Mouse (Mus musculus) cortical plate, adult 2 months (tissue): ENCODE data around the gene 1600014C10Rik. TPM values are rescaled to one million over a fixed set of nuclear protein-coding genes. Genes with fewer than 3 reads are reported as not detected.
A peak's percentile ranks its signal among the peaks of the same experiment; 100 is the strongest.

Source experiments
- H3K27ac ChIP-seq: fragments of 200-500 bp; 2 replicates; pipeline ENCODE4 v1.5.1; 2012; ENCODE audit warnings: low read length, control low read depth, inconsistent platforms; ENCODE audit not compliant: insufficient read depth
- H3K4me1 ChIP-seq: fragments of 200-500 bp; 2 replicates; pipeline ENCODE4 v1.6.1; 2011; ENCODE audit warnings: low read length; ENCODE audit not compliant: control insufficient read depth, insufficient read depth
- H3K4me3 ChIP-seq: fragments of 200-500 bp; 2 replicates; pipeline ENCODE4 v1.5.1; 2011; ENCODE audit warnings: mild to moderate bottlenecking, low read length, control low read depth; ENCODE audit not compliant: insufficient read depth
- CTCF ChIP-seq: fragments of 200-500 bp; IDR thresholded peaks from 2 replicates; pipeline ENCODE4 v1.5.1; 2011; ENCODE audit warnings: mild to moderate bottlenecking, control low read depth, low read length; ENCODE audit not compliant: insufficient read depth; ENCODE audit errors: extremely low read depth
- POLR2A ChIP-seq: fragments of 200-500 bp; IDR thresholded peaks from 2 replicates; pipeline ENCODE4 v1.6.1; 2011; ENCODE audit warnings: mild to moderate bottlenecking, low read length, control low read depth; ENCODE audit not compliant: insufficient read depth; ENCODE audit errors: extremely low read depth
- polyA plus RNA-seq: library from polyadenylated mRNA; depleted of rRNA; stranded (reverse); fragments of >200 nt; gene quantifications from 2 replicates; pipeline ENCODE4 v1.2.3, GENCODE M21; 2012

Gene 1600014C10Rik
- polyA plus RNA-seq, 1 experiment = 24.8 TPM

DNA sequence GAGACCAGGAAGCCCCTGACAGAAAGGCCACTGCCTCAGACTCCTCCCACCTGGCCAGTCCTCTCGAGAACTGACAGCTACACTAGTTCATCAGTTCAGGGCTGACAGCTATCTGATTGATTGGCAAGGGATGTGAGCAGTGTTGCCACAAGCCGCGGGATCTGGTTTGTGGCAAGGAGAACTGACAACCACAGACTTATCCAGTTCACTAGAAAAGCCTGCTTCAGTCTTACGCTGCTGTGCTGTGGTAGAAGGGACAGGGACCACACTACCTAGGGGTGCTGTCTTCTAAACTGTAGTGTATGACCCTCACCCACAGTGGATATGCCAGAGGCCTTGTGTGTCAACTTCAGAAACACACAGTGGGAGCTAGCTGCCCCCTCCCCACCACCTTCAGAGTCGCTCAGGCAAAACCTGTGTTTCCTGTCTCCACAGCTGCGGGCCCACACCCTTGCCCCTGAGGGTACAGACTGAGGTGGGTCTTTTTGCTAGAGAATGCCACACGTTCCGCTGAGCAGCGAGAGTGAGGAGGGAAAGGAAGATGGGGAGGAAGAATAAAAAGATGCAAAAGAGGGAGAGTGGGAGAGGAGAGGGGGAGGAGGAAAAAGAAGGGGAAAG lies 19.5 kb upstream of the 1600014C10Rik start:
- H3K4me3 ChIP-seq = no peak overlapping the region
- no peak overlapping the region for H3K27ac ChIP-seq
- no peak for TF ChIP-seq CTCF
- TF ChIP-seq POLR2A = no peak
- H3K4me1 ChIP-seq = peaks cover 5% of the 10 kb centered on the region

- TF ChIP-seq POLR2A (no peak), CTCF (no peak)
- Histone ChIP-seq H3K4me1 (peaks cover 5% of the 10 kb centered on the region), H3K4me3 (no peak overlapping the region), H3K27ac (no peak overlapping the region)
Measured at GRCm38 (mm10) chr7:38166930-38167645, 15.9 kb upstream of the 1600014C10Rik start.

DNA sequence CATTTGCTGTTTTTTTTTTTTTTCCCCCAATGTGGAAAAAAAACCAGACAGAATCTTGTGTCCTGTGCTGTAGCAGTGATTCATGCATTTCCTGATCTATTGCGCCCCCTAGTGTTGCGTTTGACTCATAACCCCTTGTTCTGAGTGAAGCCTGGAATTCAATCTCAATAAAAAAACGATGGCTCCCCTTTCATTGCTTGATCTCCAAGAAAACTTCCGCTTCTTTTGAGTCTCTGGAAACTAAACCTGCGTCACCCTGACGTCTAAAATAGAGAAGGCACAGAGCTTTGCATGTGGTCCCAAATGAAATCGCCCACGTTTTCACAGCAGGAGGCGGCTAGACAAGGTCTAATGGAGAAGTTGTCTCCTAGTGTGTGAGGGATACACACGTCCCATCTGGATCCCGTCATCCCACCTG lies 15.3 kb upstream of the 1600014C10Rik start:
- Histone ChIP-seq H3K4me1 (peaks cover 5% of the 10 kb centered on the region), H3K4me3 (no peak overlapping the region), H3K27ac (no peak overlapping the region)
- TF ChIP-seq POLR2A (no peak), CTCF (peak; percentile 76)

- Histone ChIP-seq H3K4me3 (no peak overlapping the region), H3K4me1 (no peaks in the 10 kb centered on the region), H3K27ac (no peak overlapping the region)
- TF ChIP-seq CTCF = no peak
- TF ChIP-seq POLR2A = no peak
Measured at GRCm38 (mm10) chr7:38173871-38174270, 9.1 kb upstream of the 1600014C10Rik start.

- Histone ChIP-seq H3K27ac (no peak overlapping the region), H3K4me1 (no peaks in the 10 kb centered on the region), H3K4me3 (no peak overlapping the region)
- no peak for TF ChIP-seq CTCF
- TF ChIP-seq POLR2A = no peak
Measured at GRCm38 (mm10) chr7:38174321-38175148, 8.5 kb upstream of the 1600014C10Rik start.

DNA sequence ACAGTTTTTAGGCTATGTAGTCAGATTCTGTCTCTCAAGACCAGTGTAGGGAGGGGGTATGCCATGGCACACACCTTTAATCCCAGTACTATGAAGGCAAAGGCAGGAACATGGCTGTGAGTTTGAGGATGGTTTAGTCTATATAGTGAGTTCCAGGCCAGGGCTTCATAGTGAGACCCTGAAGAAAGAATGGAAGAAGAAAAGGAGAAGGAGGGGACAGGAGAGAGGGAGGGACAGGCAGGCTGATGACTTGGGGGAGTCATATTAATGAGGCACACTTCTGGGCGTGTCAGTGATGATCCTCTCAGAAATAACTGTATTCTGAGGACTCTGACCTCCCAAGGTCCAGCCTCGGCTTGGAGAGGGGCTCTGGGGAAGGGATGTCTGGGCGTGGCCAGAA lies 7.0 kb upstream of the 1600014C10Rik start:
- Histone ChIP-seq H3K27ac (no peak overlapping the region), H3K4me3 (no peak overlapping the region), H3K4me1 (no peaks in the 10 kb centered on the region)
- no peak for TF ChIP-seq POLR2A

- H3K27ac ChIP-seq = no peak overlapping the region
- TF ChIP-seq POLR2A (no peak), CTCF (no peak)
- H3K4me1 ChIP-seq = 0 out of 2 replicates have a peak, but pooled peaks cover 2% of the 10 kb centered on the region
- no peak overlapping the region for H3K4me3 ChIP-seq
Measured at GRCm38 (mm10) chr7:38179896-38180295, 3.1 kb upstream of the 1600014C10Rik start.

DNA sequence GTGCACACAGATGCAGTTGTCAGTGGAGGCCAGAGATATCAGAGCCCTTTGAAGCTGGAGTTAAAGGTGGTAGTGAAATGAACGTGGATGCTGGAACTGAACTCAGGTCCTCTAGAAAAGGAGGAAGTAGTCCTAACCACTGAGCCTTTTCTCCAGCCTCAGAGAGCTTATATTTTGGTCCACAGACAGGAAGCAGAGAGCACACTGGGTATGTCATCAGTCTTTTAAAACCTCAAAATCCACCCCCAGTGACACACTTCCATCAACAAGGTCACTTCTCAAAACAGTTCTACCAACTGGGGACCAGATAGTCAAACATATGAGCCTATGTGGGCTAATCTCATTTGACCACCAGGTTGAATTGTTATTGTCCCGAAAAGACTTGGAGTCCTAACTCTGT lies 1.7 kb upstream of the 1600014C10Rik start:
- no peak overlapping the region for H3K4me3 ChIP-seq
- 0 out of 2 replicates have a peak, but pooled peaks cover 2% of the 10 kb centered on the region for H3K4me1 ChIP-seq
- TF ChIP-seq CTCF (no peak), POLR2A (no peak)
- H3K27ac ChIP-seq = no peak overlapping the region

GRCm38 (mm10) chr7:38182596-38182961 lies 438 bp upstream of the 1600014C10Rik start:
- no peak overlapping the region for H3K27ac ChIP-seq
- H3K4me3 ChIP-seq = peak overlapping the region; percentile 55; the same call in 1 of the 2 replicates
- no peak for TF ChIP-seq POLR2A
- TF ChIP-seq CTCF = peak; percentile 76
- H3K4me1 ChIP-seq = 0 out of 2 replicates have a peak, but pooled peaks cover 2% of the 10 kb centered on the region
